Mouse (Mus musculus) kidney, embryonic 16.5 days (tissue): ENCODE measurements around the gene Gsk3b. TPM values are rescaled to one million over a fixed set of nuclear protein-coding genes. Genes with fewer than 3 reads are reported as not detected.

ENCODE experiments used
- ATAC-seq: fragments of 200-750 bp; cut with Nextera tagmentation; 2 replicates; pipeline ENCODE4 v1.8.0; 2017; ENCODE audit warnings: moderate TSS enrichment; ENCODE audit not compliant: low FRiP score, low TSS enrichment
- H3K27ac ChIP-seq: fragments of 300-500 bp; sonication (generic); 2 replicates; pipeline ENCODE4 v1.5.1; 2014; ENCODE audit warnings: low read length
- H3K27me3 ChIP-seq: fragments of 300-500 bp; sonication (generic); 2 replicates; pipeline ENCODE4 v1.6.1; 2014; ENCODE audit warnings: low read length, control low read depth, mixed read lengths; ENCODE audit not compliant: insufficient read depth
- H3K36me3 ChIP-seq: fragments of 300-500 bp; sonication (generic); 2 replicates; pipeline ENCODE4 v1.6.1; 2014; ENCODE audit warnings: low read length, control low read depth, mixed read lengths; ENCODE audit not compliant: insufficient read depth
- H3K4me1 ChIP-seq: fragments of 300-500 bp; sonication (generic); 2 replicates; pipeline ENCODE4 v1.6.1; 2014; ENCODE audit warnings: low read length, control low read depth, mixed read lengths; ENCODE audit not compliant: insufficient read depth
- H3K4me2 ChIP-seq: fragments of 300-500 bp; sonication (generic); replicated peaks from 2 replicates; pipeline ENCODE4 v1.6.1; 2014; ENCODE audit warnings: low read depth, low read length
- H3K4me3 ChIP-seq: fragments of 300-500 bp; sonication (generic); 2 replicates; pipeline ENCODE4 v1.5.1; 2014; ENCODE audit warnings: mild to moderate bottlenecking, low read length
- H3K9ac ChIP-seq: fragments of 300-500 bp; sonication (generic); replicated peaks from 2 replicates; pipeline ENCODE4 v1.6.1; 2014; ENCODE audit warnings: low read length
- H3K9me3 ChIP-seq: fragments of 300-500 bp; sonication (generic); 2 replicates; pipeline ENCODE4 v1.6.1; 2016; ENCODE audit warnings: low read length, control low read depth
- WGBS: fragments of 180-500 bp; shearing (Covaris S2); extraction: QIAGEN DNeasy Blood & Tissue Kit; methylation state at CpG from one replicate; pipeline ENCODE4 v1.1.7; 2014; 5-methylcytosine and 5-hydroxymethylcytosine counted together
- polyA plus RNA-seq: library from polyadenylated mRNA; unstranded; fragments of >200 nt; fragmentation: Nextera tagmentation; extraction: Ambion mirVana; gene quantifications from 2 replicates; pipeline ENCODE4 v1.2.1, GENCODE M21; 2015

The Gsk3b gene
- polyA plus RNA-seq, 1 experiment from 2014 or later: 50.3 TPM

- 96% methylated on average over 7 of the region's 7 CpGs for WGBS
- Histone ChIP-seq H3K4me1 (no peaks in the 10 kb centered on the region), H3K9ac (no peak overlapping the region), H3K4me3 (no peak overlapping the region), H3K27me3 (no peaks in the 10 kb centered on the region), H3K27ac (no peak overlapping the region), H3K36me3 (no peaks in the 10 kb centered on the region), H3K4me2 (no peak overlapping the region), H3K9me3 (no peaks in the 10 kb centered on the region)
- no peak for ATAC-seq
Observed at GRCm38 (mm10) chr16:38164811-38165591, 76.2 kb downstream of the Gsk3b start.

- H3K36me3 ChIP-seq: peaks cover 11% of the 10 kb centered on the region
- no peak overlapping the region for H3K4me3 ChIP-seq
- H3K4me2 ChIP-seq: no peak overlapping the region
- H3K27ac ChIP-seq: no peak overlapping the region
- 92% methylated on average over 5 of the region's 5 CpGs for WGBS
- H3K9me3 ChIP-seq: no peaks in the 10 kb centered on the region
- no peaks in the 10 kb centered on the region for H3K27me3 ChIP-seq
- 0 out of 2 replicates have a peak, but pooled peaks cover 5% of the 10 kb centered on the region for H3K4me1 ChIP-seq
- no peak overlapping the region for H3K9ac ChIP-seq
- no peak for ATAC-seq
Observed at GRCm38 (mm10) chr16:38168971-38169370, 80.2 kb downstream of the Gsk3b start.

- no peak for ATAC-seq
- no peaks in the 10 kb centered on the region for H3K27me3 ChIP-seq
- H3K9ac ChIP-seq: no peak overlapping the region
- H3K27ac ChIP-seq: no peak overlapping the region
- peaks cover 21% of the 10 kb centered on the region; the same call in 1 of the 2 replicates for H3K36me3 ChIP-seq
- H3K4me2 ChIP-seq: no peak overlapping the region
- H3K9me3 ChIP-seq: 0 out of 2 replicates have a peak, but pooled peaks cover 2% of the 10 kb centered on the region
- WGBS: 81% methylated on average over 4 of the region's 4 CpGs
- no peak overlapping the region for H3K4me3 ChIP-seq
- no peaks in the 10 kb centered on the region for H3K4me1 ChIP-seq
Observed at GRCm38 (mm10) chr16:38179150-38179549, 90.3 kb downstream of the Gsk3b start.

GRCm38 (mm10) chr16:38181421-38181820, 92.6 kb downstream of the Gsk3b start:
- H3K9ac ChIP-seq: no peak overlapping the region
- H3K27ac ChIP-seq: no peak overlapping the region
- peaks cover 33% of the 10 kb centered on the region; the same call in 1 of the 2 replicates for H3K36me3 ChIP-seq
- no peak for ATAC-seq
- H3K4me1 ChIP-seq: 0 out of 2 replicates have a peak, but pooled peaks cover 4% of the 10 kb centered on the region
- H3K27me3 ChIP-seq: no peaks in the 10 kb centered on the region
- no peak overlapping the region for H3K4me3 ChIP-seq
- 88% methylated on average over 8 of the region's 8 CpGs for WGBS
- H3K9me3 ChIP-seq: 0 out of 2 replicates have a peak, but pooled peaks cover 2% of the 10 kb centered on the region
- no peak overlapping the region for H3K4me2 ChIP-seq

- Histone ChIP-seq H3K36me3 (peaks cover 23% of the 10 kb centered on the region; the same call in 1 of the 2 replicates), H3K4me3 (no peak overlapping the region), H3K9me3 (no peaks in the 10 kb centered on the region), H3K27ac (no peak overlapping the region), H3K4me2 (no peak overlapping the region), H3K4me1 (0 out of 2 replicates have a peak, but pooled peaks cover 4% of the 10 kb centered on the region), H3K9ac (no peak overlapping the region), H3K27me3 (no peaks in the 10 kb centered on the region)
- no peak for ATAC-seq
- whole genome bisulfite sequencing: 83% methylated on average over 8 of the region's 8 CpGs
Observed at GRCm38 (mm10) chr16:38184657-38185269, 96.0 kb downstream of the Gsk3b start.

- Histone ChIP-seq H3K9me3 (no peaks in the 10 kb centered on the region), H3K27ac (no peak overlapping the region), H3K9ac (no peak overlapping the region), H3K36me3 (peaks cover 24% of the 10 kb centered on the region; the same call in 1 of the 2 replicates), H3K27me3 (no peaks in the 10 kb centered on the region), H3K4me3 (no peak overlapping the region), H3K4me1 (0 out of 2 replicates have a peak, but pooled peaks cover 4% of the 10 kb centered on the region), H3K4me2 (no peak overlapping the region)
- 92% methylated on average over 4 of the region's 4 CpGs for WGBS
- no peak for ATAC-seq
Observed at GRCm38 (mm10) chr16:38189952-38190351, 101.2 kb downstream of the Gsk3b start.

GRCm38 (mm10) chr16:38190531-38190930, 101.7 kb downstream of the Gsk3b start:
- ATAC-seq: no peak
- Histone ChIP-seq H3K9me3 (no peaks in the 10 kb centered on the region), H3K27me3 (no peaks in the 10 kb centered on the region), H3K36me3 (peaks cover 25% of the 10 kb centered on the region; the same call in 1 of the 2 replicates), H3K4me2 (no peak overlapping the region), H3K9ac (no peak overlapping the region), H3K27ac (no peak overlapping the region), H3K4me3 (no peak overlapping the region), H3K4me1 (0 out of 2 replicates have a peak, but pooled peaks cover 2% of the 10 kb centered on the region)
- WGBS: 79% methylated on average over 3 of the region's 3 CpGs

GRCm38 (mm10) chr16:38191460-38191859, 102.7 kb downstream of the Gsk3b start:
- Histone ChIP-seq H3K9ac (no peak overlapping the region), H3K4me2 (no peak overlapping the region), H3K36me3 (peaks cover 22% of the 10 kb centered on the region; the same call in 1 of the 2 replicates), H3K4me1 (no peaks in the 10 kb centered on the region), H3K9me3 (no peaks in the 10 kb centered on the region), H3K4me3 (no peak overlapping the region), H3K27ac (no peak overlapping the region), H3K27me3 (no peaks in the 10 kb centered on the region)
- no peak for ATAC-seq
- WGBS: 81% methylated on average over 6 of the region's 6 CpGs

GRCm38 (mm10) chr16:38192640-38193039, 103.8 kb downstream of the Gsk3b start:
- no peak overlapping the region for H3K9ac ChIP-seq
- H3K4me3 ChIP-seq: no peak overlapping the region
- no peaks in the 10 kb centered on the region for H3K27me3 ChIP-seq
- peaks cover 19% of the 10 kb centered on the region; the same call in 1 of the 2 replicates for H3K36me3 ChIP-seq
- H3K9me3 ChIP-seq: no peaks in the 10 kb centered on the region
- H3K27ac ChIP-seq: no peak overlapping the region
- ATAC-seq: no peak
- H3K4me1 ChIP-seq: no peaks in the 10 kb centered on the region
- H3K4me2 ChIP-seq: no peak overlapping the region
- WGBS: 90% methylated on average over 6 of the region's 6 CpGs

- Histone ChIP-seq H3K9ac (no peak overlapping the region), H3K4me3 (no peak overlapping the region), H3K4me2 (no peak overlapping the region), H3K4me1 (no peaks in the 10 kb centered on the region), H3K27ac (no peak overlapping the region), H3K27me3 (no peaks in the 10 kb centered on the region), H3K9me3 (no peaks in the 10 kb centered on the region), H3K36me3 (peaks cover 23% of the 10 kb centered on the region)
- 56% methylated on average over 4 of the region's 4 CpGs for WGBS
- peak; percentile 57 for ATAC-seq
Observed at GRCm38 (mm10) chr16:38197299-38197698, 108.5 kb downstream of the Gsk3b start.
